Mouse (Mus musculus) testis, postnatal 14 days (tissue): ENCODE measurements around the gene Kcnip4.

Source experiments
- DNase-seq: peaks from one replicate; pipeline ENCODE4 v3.0.0; 2021; ENCODE audit warnings: low spot score

Kcnip4 gene

GRCm38 (mm10) chr5:49244414-49244813 lies 280.3 kb downstream of the Kcnip4 start:
- no peak for DNase-seq

- DNase-seq = no peak
Measured at GRCm38 (mm10) chr5:49241708-49242107, 283.0 kb downstream of the Kcnip4 start.

DNA sequence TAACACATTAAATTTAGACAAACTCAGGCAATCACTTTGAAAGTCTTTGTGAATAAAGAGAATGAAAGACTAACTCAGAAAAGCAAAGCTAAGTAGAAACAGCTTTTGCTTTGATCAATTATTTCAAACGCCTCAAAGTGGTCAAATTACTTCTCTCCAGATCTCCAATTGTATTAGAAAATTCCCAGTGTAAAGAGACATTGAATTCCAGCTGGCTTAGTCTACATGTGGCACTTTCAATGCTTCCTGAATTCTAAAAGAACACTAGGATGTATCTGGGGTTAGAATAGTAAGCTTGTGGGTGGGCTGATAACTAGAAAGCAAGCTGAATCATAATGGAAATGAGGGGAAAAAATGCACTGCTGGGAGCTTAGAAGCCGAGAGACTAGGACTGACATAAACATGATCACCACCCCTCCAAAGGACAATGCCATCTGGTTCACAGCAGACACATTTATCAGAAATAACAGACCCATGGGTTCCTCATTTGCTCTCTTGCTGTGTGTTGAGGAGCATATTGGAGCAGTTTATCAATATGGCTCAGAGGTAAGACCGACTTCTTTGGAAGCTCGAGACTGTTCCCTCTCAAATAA lies 323.4 kb downstream of the Kcnip4 start:
- DNase-seq = no peak

DNA sequence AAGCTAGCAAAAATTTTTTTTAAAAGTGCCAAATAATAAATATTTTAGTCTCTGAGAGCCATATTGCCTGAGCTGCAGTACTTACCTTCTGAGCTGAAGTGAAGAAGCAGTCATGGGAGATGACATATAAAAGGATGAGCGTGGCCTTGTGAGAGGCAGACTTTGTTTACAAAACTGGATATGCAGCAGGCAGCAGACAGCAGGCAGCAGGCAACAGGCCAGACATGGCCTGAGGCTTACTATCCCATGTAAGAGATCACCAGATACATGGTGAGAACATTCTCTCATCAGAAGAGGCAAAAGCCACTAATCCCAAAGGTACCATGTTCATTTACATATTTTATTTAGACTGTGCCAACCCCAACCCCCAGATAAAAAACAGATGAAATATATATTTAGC lies 336.5 kb downstream of the Kcnip4 start:
- no peak for DNase-seq

DNA sequence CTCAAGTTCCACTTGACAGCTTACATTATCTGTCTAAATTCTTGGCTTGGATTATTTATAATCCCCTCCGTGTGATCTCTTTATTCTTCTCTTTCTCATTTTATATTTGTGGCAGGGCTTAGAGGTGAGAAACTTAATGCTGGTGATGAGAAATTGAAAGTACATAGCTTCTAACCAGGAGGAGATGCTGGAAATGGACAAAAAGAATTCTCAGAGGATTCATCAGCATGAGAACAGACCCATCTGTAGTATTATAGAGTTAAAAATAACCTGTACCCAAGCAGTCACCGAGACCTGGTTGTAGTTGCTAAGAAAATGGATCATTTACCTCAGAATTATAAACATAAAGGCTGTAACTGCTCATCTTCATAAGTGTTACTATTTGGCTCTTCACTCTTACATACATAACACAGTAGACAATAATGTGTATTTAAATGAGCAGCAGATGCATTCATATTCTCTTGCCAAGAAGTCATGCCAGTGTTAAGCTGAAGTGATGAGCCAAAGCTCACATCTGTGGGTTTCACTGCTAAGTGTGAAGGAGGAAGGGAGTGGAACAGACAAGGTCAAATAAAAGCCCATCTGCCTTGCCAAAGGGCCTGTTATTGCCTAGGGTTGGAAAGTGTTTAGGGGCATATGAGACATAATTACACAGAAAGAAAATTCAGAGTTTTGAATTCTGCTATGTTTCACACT lies 374.4 kb downstream of the Kcnip4 start:
- DNase-seq = no peak

- DNase-seq = no peak
Measured at GRCm38 (mm10) chr5:49149684-49150083, 375.0 kb downstream of the Kcnip4 start.

- DNase-seq = no peak
Measured at GRCm38 (mm10) chr5:49095432-49095831, 429.3 kb downstream of the Kcnip4 start.

GRCm38 (mm10) chr5:49094945-49095344 lies 429.8 kb downstream of the Kcnip4 start:
- DNase-seq = no peak

DNA sequence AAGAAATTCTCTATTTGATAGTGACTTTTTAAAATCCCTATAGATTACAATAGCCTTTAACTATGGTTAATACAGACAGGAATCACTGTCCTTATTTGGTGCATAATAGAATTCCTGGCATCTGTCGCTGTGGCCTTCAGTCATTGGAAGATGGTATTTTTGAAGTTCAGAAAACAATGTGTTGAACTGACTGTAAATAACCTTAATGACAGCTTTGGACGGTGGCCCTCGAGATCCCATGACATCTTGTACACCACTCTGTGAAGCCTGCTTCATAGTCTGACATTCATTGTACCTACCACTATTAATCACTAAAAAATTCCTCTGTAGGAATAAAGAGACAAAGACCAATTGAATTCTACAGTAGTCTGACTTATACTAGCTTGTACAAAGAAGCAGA lies 430.4 kb downstream of the Kcnip4 start:
- no peak for DNase-seq

GRCm38 (mm10) chr5:49090122-49090680 lies 434.5 kb downstream of the Kcnip4 start:
- DNase-seq = peak; percentile 67

DNA sequence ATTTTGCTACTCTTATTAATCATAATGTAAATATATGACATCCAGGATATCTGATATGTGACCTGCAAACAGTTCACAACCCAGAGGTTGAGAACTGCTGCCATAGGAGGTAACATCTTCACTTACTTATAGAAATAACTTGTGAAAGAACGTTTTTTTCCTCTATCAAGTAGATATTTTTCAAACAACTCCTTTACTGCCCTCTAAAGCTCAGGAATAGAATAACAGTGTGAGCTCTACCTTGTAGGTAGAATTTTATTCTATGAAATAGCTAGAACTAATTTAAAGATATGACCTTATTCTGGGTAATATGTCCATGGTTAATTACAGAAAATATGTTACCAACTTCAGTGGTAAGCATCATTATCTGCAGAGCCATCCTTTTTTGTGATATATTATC lies 459.1 kb downstream of the Kcnip4 start:
- DNase-seq = no peak

DNA sequence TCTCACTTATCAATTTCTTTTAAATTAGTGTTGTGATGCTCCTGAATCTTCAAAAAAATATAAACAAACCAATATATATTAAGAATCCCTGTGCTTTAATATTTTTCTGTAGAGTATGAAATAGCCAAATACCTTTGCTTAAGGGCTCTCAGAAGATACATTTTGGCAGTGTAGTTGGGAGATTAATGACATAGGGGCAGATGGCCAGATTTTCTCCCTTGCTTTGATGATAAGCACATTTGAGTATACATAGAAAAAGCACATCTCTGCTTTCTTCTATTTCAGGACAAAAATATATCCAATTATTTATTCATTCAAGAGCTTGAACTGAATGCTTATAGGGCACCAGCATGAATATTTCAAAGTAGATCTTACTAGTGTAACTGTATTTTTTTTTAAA lies 465.8 kb downstream of the Kcnip4 start:
- DNase-seq = no peak

- DNase-seq = no peak
Measured at GRCm38 (mm10) chr5:49057636-49058340, 466.9 kb downstream of the Kcnip4 start.

DNA sequence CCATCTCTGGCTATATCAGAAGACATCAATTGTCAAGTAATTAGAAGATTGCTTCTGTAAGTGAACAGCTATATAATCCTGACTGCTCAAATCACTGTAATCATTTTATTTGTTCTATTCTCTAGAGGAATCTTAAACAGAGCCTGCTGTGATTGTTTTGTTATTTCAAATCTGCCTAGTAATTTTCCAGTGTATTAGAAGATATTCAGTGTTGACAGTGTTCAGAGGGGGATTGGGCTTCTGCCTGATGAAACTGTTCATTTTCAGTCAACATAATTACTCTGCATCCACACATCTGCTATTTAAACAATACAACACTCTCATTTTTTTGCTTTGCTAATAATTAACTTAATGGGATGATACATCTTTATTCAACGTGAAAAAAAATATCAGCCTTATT lies 476.7 kb downstream of the Kcnip4 start:
- DNase-seq = no peak

DNA sequence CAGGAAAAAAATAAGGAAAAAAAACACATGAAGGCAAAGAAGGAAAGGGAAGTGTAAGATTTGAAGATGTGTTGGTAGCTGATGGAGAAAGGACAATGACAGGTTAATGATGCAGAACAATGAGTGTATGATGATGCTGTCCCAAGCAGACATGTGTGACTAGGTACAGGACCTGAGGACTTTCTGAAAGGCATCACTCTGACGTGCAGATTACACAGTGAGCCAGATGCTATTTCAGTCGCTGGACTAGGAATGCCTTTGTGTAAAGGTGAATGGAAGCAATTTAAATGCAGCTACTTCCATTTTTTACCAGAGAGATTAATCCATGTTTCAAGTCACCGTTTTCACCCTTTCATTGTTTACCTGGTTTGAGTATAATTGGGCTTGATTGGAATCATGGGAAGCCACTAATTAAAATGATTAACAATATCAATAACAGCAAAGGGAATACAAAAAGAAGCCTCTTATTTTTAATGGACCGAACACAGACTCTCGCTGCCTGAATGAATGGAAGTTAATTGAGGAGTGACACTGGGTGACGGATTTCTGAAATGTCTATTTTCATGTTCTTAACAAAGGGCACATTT lies 483.4 kb downstream of the Kcnip4 start:
- no peak for DNase-seq

GRCm38 (mm10) chr5:48997359-48997758 lies 527.3 kb downstream of the Kcnip4 start:
- no peak for DNase-seq

GRCm38 (mm10) chr5:48989145-48989659 lies 535.5 kb downstream of the Kcnip4 start:
- DNase-seq = no peak

DNA sequence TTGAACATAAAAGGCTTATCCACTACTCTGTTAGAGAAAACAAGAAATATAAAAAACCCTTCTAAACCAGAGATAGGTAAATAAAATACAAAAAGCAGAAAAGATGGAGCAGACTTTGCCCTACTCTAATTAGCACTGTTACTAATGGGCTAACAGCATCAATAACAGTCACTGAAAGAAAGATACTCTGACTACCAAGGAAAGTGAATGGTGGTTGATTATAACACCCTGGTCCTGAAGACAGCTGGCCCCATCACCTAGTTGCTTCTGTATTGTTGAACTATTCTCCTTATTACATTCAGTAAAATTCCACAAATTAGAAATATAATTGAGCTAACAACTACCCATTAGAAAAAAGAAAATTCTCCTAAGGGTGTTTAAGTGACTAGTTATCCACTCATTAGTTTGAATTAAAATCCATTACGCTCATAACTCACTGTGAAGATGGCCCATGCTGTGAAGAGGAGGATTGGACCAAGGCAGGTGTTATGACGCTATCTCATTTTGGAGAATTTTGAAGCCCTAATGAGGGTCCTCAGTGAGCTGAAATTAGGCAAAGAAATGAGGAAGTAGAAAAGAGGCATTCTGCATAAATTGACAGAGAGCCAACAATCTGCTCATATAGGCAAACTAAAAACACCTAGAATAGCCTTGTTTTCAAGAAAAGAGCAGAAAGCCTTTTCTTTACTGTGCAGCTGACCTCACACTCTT lies 582.2 kb downstream of the Kcnip4 start:
- no peak for DNase-seq

DNA sequence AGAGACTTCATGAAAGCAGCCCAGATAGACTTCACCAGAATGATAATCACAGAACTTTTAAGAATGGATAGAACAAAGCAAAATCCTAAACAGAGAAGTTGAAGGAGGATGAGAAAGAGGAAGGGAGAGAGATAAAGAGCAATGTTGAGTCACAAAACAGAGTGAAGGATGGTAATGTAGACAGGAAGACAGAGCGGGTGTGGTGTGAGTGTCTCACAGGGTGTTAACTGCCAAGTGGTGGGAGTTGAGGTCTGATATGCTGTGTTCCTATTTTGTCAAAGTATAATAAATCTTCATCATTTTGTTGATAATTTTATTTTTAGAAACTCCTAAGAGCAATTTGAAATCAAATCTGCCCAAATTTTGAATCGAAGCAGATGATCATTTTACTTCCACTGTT lies 592.8 kb downstream of the Kcnip4 start:
- DNase-seq = no peak

DNA sequence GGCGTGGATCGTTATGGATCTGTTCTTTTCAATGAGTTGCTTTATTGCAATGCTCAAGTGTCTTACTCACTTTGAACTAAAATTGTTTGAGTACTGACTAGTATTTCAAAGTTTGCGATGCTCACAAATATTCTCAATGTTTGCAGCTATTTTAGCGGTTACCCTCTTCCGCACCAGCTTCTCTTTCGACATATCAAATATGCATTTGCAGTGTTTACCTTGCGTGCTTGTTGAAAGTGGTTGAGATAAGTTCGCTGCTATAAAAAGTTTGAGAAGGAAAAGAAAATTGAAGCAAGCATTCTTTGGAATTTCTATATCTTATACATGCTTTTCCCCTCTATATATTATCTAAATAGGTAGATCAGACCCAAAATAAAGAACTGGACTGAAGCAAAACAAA lies 634.5 kb downstream of the Kcnip4 start:
- DNase-seq = no peak

- DNase-seq = peak; percentile 13
Measured at GRCm38 (mm10) chr5:48889395-48890194, 635.1 kb downstream of the Kcnip4 start.
